Mouse (Mus musculus) small intestine, adult 2 months (tissue): ENCODE data around the gene Pbx2.

ENCODE experiments used
- CTCF ChIP-seq: fragments of 200-500 bp; IDR thresholded peaks from 2 replicates; pipeline ENCODE4 v1.5.1; 2012; ENCODE audit warnings: low read depth, mild to moderate bottlenecking, control low read depth, inconsistent platforms, low read length, moderate library complexity, mixed read lengths; ENCODE audit not compliant: insufficient replicate concordance, insufficient read length; ENCODE audit errors: extremely low read depth
- POLR2A ChIP-seq: fragments of 200-500 bp; IDR thresholded peaks from 2 replicates; pipeline ENCODE4 v1.6.1; 2012; ENCODE audit warnings: low read depth, mild to moderate bottlenecking, control low read depth, inconsistent platforms, low read length, moderate library complexity

GRCm38 (mm10) chr17:34605609-34606008 lies 14.5 kb downstream of the Pbx2 start:
- TF ChIP-seq POLR2A (peak; percentile 97), CTCF (no peak)
